Mouse (Mus musculus) testis, adult 2 months (tissue): ENCODE measurements at regions not wholly inside any gene's neighbourhood (a gene's known extent, or its start where the extent isn't known, plus 50 kb on each side); places are given as distances from the start of the nearest gene placed in this dataset.

ENCODE experiments used
- H3K27ac ChIP-seq: fragments of 200-500 bp; 2 replicates; pipeline ENCODE4 v1.5.1; 2012; ENCODE audit warnings: low read depth, low read length; ENCODE audit not compliant: control insufficient read depth, insufficient read depth
- H3K27me3 ChIP-seq: fragments of 200-500 bp; 2 replicates; pipeline ENCODE4 v1.6.1; 2012; ENCODE audit warnings: mild to moderate bottlenecking, low read length, moderate library complexity; ENCODE audit not compliant: control insufficient read depth, insufficient read depth
- H3K36me3 ChIP-seq: fragments of 200-500 bp; 2 replicates; pipeline ENCODE4 v1.6.1; 2012; ENCODE audit warnings: mild to moderate bottlenecking, low read length; ENCODE audit not compliant: control insufficient read depth, insufficient read depth
- H3K4me1 ChIP-seq: fragments of 200-500 bp; 2 replicates; pipeline ENCODE4 v1.6.1; 2012; ENCODE audit warnings: low read length; ENCODE audit not compliant: control insufficient read depth, insufficient read depth
- H3K4me3 ChIP-seq: fragments of 200-500 bp; 2 replicates; pipeline ENCODE4 v1.5.1; 2012; ENCODE audit warnings: low read depth, mild to moderate bottlenecking, low read length, moderate library complexity, mixed read lengths; ENCODE audit not compliant: control insufficient read depth
- CTCF ChIP-seq: fragments of 200-500 bp; IDR thresholded peaks from 2 replicates; pipeline ENCODE4 v1.5.1; 2012; ENCODE audit warnings: low read depth, mild to moderate bottlenecking, inconsistent platforms, low read length, moderate library complexity; ENCODE audit not compliant: control insufficient read depth, insufficient read depth, insufficient replicate concordance
- POLR2A ChIP-seq: fragments of 200-500 bp; IDR thresholded peaks from 2 replicates; pipeline ENCODE4 v1.6.1; 2012; ENCODE audit warnings: low read depth, mild to moderate bottlenecking, inconsistent platforms, low read length, moderate library complexity; ENCODE audit not compliant: control insufficient read depth

DNA sequence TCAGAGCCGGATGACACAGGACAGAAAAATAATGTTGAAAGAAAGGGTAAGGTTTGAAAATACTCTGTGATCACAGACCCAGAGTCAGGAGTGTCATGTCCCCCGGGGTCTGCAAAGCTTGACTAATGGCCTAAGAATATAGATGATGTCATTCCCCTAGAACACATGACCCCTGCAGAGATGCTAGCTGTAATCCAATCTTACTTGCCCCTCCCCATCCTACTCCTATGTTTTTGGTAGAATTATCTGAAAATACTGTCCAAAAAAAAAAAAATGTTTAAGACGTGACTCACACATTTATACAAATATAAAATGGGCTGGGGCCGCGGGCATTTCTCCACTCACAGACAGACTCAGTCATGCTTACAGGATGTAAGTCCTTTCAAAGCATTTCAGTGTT, 210.3 kb upstream of the Jmjd1c start:
- no peaks in the 10 kb centered on the region for H3K27me3 ChIP-seq
- no peaks in the 10 kb centered on the region for H3K4me1 ChIP-seq
- H3K27ac ChIP-seq, result no peak overlapping the region
- no peak overlapping the region for H3K4me3 ChIP-seq
- TF ChIP-seq POLR2A (no peak), CTCF (no peak)
- H3K36me3 ChIP-seq, result no peaks in the 10 kb centered on the region

DNA sequence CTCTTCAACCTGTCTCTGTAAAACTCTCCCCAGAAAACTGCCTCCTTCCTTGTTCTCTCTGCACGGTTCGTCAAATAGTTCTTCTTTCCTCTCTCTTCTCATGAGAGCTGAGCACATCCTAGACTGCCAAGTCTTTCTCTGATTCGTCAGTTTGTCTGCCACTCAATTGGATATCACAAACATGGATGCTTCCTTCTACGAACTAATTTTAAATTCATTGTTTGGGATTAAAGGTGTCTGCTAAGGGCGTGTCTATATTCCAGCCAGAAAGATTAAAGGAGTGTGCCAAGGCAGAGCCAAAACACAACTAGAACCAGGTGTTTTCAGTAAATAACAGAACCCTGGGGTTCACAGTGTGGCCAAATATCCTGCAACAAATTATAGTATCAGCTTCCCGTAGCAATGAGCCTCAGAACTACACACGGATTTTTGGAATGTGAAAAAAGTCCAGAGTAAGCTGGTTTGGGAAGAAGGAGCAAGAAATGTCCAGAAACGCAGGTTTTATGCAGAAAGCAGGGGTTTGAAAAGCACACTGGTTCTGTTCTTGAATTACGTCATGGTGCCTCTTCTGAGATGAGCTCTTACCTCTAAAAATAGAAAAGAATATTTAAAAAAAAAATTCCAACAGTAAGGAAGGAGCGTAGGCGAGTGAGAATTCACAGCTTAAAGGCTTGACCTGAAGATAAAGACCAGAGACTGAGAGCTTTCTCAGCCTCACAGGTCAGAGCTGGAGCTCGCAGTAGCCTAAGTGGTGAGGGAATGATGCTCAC, 206.0 kb upstream of the Jmjd1c start:
- H3K27me3 ChIP-seq, result no peaks in the 10 kb centered on the region
- TF ChIP-seq POLR2A (no peak), CTCF (no peak)
- no peak overlapping the region for H3K27ac ChIP-seq
- H3K4me3 ChIP-seq, result no peak overlapping the region
- H3K36me3 ChIP-seq, result no peaks in the 10 kb centered on the region
- no peaks in the 10 kb centered on the region for H3K4me1 ChIP-seq

DNA sequence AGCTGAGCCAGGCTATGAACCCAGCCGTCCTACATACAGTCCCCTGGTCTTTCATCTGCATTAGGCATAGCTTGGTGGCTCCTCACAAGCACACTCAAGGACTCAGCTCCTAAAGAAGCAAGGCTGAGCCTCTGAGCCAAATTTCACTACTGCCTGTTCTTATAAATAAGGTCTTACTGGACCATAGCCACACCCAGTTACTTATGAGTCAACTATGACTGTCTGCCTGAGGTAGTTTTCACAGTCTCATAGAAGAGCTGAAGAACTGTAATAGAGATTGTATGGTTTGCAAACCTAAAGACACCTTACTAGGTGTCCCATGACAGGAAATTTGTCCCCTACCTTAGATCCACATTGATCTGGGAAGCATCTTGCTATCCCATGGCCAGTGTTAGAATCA, 204.1 kb upstream of the Jmjd1c start:
- no peak for TF ChIP-seq CTCF
- no peak for TF ChIP-seq POLR2A
- Histone ChIP-seq H3K4me1 (no peaks in the 10 kb centered on the region), H3K36me3 (no peaks in the 10 kb centered on the region), H3K4me3 (no peak overlapping the region), H3K27me3 (no peaks in the 10 kb centered on the region), H3K27ac (no peak overlapping the region)

DNA sequence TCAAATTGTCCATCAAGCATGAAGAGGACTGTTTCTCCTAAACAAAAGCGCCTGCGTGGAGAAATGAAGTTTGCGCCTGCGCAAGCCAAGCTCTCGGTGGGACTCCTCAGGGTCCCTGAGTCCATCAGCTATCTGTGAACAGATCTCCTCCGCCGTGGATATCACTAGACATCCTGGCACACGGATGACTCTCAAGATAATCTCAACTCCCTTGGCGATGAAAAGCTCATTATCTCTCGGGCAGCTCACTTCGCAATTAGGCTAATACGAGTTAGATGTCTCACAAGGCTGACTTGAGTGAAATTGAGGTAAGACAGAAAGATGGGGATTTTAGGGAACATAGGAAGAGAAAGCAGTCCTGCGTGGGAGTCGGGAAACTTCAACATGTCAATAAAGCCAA, 202.1 kb upstream of the Jmjd1c start:
- Histone ChIP-seq H3K27me3 (no peaks in the 10 kb centered on the region), H3K36me3 (no peaks in the 10 kb centered on the region), H3K4me3 (no peak overlapping the region), H3K4me1 (no peaks in the 10 kb centered on the region), H3K27ac (no peak overlapping the region)
- TF ChIP-seq CTCF (no peak), POLR2A (no peak)

DNA sequence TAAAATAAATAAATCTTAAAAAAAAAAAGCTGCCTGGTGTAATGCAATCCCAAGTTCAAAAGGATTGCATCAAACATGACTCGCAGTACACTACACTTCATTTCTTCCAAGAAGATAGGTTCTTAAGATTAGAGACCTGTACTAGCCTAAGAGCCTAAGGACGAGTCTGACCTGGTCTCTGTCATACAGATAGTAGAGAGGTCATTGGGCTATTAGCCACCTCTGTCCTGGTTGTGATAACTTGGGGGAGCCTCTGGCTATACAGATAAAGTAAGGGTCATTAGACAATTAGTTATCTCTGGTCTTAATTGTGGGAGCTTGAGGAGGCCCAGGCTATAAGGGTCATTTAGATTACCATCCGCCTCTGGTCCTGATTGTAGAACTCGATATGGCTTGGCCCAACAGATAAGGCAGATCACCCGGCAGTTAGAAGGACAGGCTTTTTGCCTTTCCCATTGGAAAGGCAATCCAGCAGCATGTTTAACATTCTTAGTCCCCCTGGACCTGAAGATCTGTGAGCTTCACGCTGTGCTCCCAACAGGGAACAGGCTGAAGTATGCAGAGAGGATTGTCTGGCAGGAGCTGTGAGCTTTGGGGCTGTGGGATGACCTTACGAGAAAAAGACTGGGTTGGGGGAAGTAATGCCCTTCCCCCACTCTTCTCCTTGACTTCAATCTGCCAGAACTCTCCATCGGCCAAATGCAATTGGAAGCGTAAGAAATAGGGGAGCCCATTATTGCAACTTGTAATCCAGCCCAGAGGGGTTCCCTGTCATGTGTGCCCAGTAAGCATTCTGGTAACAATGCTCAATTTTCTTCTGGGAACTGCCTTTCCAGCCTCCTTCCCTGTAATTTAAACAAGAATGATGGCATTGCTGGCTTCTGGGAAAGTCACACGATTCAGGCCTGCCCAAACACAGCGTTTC, 199.0 kb upstream of the Jmjd1c start:
- Histone ChIP-seq H3K4me1 (peaks cover 6% of the 10 kb centered on the region), H3K4me3 (no peak overlapping the region), H3K36me3 (no peaks in the 10 kb centered on the region), H3K27me3 (no peaks in the 10 kb centered on the region), H3K27ac (no peak overlapping the region)
- TF ChIP-seq POLR2A (no peak), CTCF (no peak)

DNA sequence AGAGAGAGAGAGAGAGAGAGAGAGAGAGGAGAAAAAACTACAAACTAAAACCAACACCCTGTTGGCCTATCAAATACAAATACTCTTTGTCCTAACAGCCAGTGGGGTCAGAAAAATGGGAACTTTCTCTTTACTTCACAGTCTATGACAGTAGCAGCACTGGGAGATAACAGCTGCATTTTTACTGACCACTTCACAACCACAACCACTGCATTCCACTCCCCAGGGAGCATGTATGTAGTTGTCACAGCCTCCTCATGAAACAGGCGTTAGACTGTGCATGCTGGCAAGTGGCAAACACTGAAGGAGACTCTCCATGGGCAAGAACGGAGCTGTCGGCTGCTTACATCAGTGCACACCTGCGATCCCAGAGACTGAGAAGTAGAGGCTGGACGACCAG, 196.2 kb upstream of the Jmjd1c start:
- no peak for TF ChIP-seq CTCF
- TF ChIP-seq POLR2A, result no peak
- Histone ChIP-seq H3K27me3 (no peaks in the 10 kb centered on the region), H3K4me3 (no peak overlapping the region), H3K36me3 (no peaks in the 10 kb centered on the region), H3K27ac (no peak overlapping the region), H3K4me1 (peaks cover 6% of the 10 kb centered on the region)

DNA sequence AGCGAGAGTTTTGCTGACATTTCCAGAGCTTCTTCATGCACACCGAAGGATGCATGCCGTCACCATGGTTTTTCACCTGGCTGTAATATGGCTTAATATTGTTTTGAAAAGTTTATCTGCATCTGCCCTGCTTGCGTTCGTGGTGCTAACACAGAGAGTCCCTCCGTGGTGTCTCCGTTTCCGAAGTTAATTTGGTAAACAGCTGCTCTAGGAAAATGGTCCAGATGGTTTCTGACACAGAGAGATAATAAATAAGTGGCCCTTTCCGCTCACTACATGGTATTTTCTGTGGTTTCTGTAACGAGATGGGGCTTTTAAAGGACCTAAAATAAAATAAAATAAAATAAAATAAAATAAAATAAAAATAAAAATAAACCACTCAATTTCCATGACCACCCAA, 195.1 kb upstream of the Jmjd1c start:
- no peaks in the 10 kb centered on the region for H3K27me3 ChIP-seq
- peaks cover 6% of the 10 kb centered on the region for H3K4me1 ChIP-seq
- no peak overlapping the region for H3K4me3 ChIP-seq
- no peak overlapping the region for H3K27ac ChIP-seq
- H3K36me3 ChIP-seq, result no peaks in the 10 kb centered on the region
- no peak for TF ChIP-seq POLR2A
- TF ChIP-seq CTCF, result no peak
